Mouse (Mus musculus): Measurements from ENCODE around the gene Vamp2. TPM values are rescaled to one million over a fixed set of nuclear protein-coding genes. Genes with fewer than 3 reads are reported as not detected.

Gene Vamp2
- polyA plus RNA-seq, 1 experiment from 2014 or later = 385 TPM

DNA sequence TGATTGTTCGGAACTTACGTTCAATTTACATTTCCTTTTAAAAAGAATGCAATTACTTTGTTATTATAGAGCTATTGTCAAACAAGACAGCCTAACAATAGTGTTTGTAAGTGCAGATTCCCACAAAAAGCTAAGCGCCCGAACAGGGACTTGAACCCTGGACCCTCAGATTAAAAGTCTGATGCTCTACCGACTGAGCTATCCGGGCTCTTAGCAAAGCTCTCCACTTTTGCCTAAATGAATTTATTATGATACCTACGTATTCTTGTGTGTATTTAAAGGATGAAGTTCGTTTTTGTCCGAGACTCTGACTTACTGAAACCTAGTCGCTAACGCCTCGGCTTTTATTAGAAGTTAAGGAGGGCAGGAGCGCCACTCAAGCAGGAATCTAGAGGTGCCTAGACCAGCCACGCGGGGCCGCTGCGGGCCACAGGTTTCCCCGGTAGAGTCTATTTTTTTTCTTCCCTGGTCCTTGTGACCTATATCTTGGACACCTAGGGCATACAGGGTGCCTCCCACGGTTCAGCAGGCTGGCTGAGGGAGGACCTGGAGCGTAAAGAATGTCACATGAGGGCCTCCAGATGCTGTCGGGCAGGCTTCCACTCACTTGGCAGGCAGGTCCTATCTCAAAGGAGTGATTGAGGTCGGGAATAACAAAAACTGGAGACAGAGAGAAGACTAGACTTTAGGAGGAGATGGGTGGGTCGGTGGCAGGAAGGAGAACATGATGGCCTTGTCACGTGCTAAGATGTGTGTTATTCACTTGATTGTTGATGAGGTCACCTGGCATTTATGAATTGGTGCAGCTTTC, 37.0 kb downstream of the Vamp2 start:
- Histone ChIP-seq H3K4me2 (ENCODE audit: low read depth, low read length) (peak overlapping the region; percentile 74), H3K4me1 (ENCODE audit: control insufficient read depth, insufficient read depth, low read length) (peaks cover 8% of the 10 kb centered on the region; the same call in 1 of the 2 replicates), H3K9me3 (ENCODE audit: control insufficient read depth, low read length) (no peaks in the 10 kb centered on the region), H3K27ac (ENCODE audit: low read depth, low read length) (peak overlapping the region; percentile 52), H3K27me3 (ENCODE audit: control insufficient read depth, insufficient read depth, low read length) (peaks cover 9% of the 10 kb centered on the region; the same call in 1 of the 2 replicates), H3K9ac (replicated peaks; ENCODE audit: low read depth, low read length) (peak overlapping the region; percentile 48), H3K4me3 (ENCODE audit: low read depth, low read length) (peak overlapping the region; percentile 45), H3K36me3 (ENCODE audit: control insufficient read depth, insufficient read depth, low read length) (no peaks in the 10 kb centered on the region)
- WGBS = under 1% methylated on average over 24 of the region's 24 CpGs
- peak; percentile 63 for ATAC-seq (ENCODE audit: low read depth)

DNA sequence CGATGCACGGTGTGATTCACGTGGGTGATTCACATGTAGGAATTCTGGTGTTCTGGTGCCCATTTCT, 37.4 kb downstream of the Vamp2 start, which contains the start of gene Aloxe3:
Gene Aloxe3, plus strand, starts transcription at position 45 of the 67 bp plus-strand sequence.
- Histone ChIP-seq H3K4me2 (ENCODE audit: low read depth, low read length) (peak within 1 kb of the TSS; percentile 74), H3K36me3 (ENCODE audit: control insufficient read depth, insufficient read depth, low read length) (no peaks in the 10 kb centered on the region), H3K4me3 (ENCODE audit: low read depth, low read length) (peak within 1 kb of the TSS; percentile 45), H3K9ac (replicated peaks; ENCODE audit: low read depth, low read length) (peak within 1 kb of the TSS; percentile 48), H3K9me3 (ENCODE audit: control insufficient read depth, low read length) (no peaks in the 10 kb centered on the region), H3K27me3 (ENCODE audit: control insufficient read depth, insufficient read depth, low read length) (0 out of 2 replicates have a peak, but pooled peaks cover 7% of the 10 kb centered on the region), H3K27ac (ENCODE audit: low read depth, low read length) (peak within 1 kb of the TSS; percentile 52), H3K4me1 (ENCODE audit: control insufficient read depth, insufficient read depth, low read length) (peaks cover 8% of the 10 kb centered on the region; the same call in 1 of the 2 replicates)
- no peak for ATAC-seq (ENCODE audit: low read depth)
- WGBS = 0% methylated on average over 3 of the region's 3 CpGs

DNA sequence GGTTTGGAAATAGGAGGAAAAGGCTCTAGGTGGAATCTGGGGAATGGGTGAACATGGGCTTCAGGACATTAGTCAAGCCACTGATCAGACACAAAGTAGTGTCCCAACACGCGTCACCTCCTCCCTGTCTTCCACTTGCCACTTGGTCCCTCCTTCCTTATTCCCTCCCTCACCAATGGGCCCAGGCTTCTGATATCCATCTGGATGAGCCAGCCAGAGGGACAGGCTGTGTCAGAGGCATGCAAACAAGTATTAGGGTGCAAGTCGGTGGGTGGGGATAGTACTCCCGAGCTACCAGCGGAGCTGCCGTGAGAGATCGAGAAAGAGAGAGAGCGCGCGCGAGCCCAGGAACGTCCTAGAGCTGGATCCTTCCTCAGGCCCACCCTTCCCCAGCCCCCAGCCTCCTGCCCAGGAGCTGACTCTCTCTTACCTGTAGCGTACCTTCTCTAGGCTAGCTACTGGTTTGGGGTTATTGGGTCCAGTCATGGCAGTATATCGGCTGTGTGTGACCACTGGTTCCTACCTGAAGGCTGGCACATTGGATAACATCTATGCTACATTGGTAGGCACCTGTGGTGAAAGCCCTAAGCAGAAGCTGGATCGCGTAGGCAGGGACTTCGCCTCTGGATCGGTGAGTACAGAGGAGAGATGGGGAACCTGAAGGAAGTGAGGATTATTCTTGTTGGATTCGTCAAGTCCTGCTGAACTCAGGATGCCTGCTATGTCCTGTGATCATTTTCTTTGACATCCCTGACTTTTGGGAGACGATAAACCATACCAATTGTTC, 37.8 kb downstream of the Vamp2 start:
- Histone ChIP-seq H3K4me1 (ENCODE audit: control insufficient read depth, insufficient read depth, low read length) (peaks cover 8% of the 10 kb centered on the region; the same call in 1 of the 2 replicates), H3K9me3 (ENCODE audit: control insufficient read depth, low read length) (no peaks in the 10 kb centered on the region), H3K4me2 (ENCODE audit: low read depth, low read length) (peak overlapping the region; percentile 74), H3K27ac (ENCODE audit: low read depth, low read length) (peak overlapping the region; percentile 16; the same call in 1 of the 2 replicates), H3K36me3 (ENCODE audit: control insufficient read depth, insufficient read depth, low read length) (no peaks in the 10 kb centered on the region), H3K9ac (replicated peaks; ENCODE audit: low read depth, low read length) (peak overlapping the region; percentile 48; the same call in 1 of the 2 replicates), H3K4me3 (ENCODE audit: low read depth, low read length) (peak overlapping the region; percentile 45), H3K27me3 (ENCODE audit: control insufficient read depth, insufficient read depth, low read length) (0 out of 2 replicates have a peak, but pooled peaks cover 7% of the 10 kb centered on the region)
- WGBS = 12% methylated on average over 20 of the region's 20 CpGs
- ATAC-seq (ENCODE audit: low read depth) = no peak

DNA sequence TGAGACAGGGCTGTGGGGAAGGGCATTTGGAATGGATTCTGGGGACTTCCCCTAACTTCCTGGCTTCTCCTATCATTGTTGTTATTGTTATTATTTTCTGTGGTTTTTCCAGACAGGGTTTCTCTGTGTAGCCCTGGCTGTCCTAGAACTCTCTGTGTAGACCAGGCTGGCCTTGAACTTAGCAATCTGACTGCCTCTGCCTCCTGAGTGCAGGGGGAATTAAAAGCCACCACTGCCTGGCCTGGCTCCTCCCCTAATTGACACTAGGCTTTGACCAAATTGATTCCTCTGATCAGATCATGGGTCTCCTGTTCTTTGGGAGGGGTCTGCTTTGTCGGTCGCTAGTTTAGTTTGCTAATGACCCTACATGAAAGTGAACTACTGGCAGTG, 38.4 kb downstream of the Vamp2 start:
- WGBS = 59% methylated on average over 2 of the region's 2 CpGs
- no peak for ATAC-seq (ENCODE audit: low read depth)
- no peaks in the 10 kb centered on the region for H3K36me3 ChIP-seq (ENCODE audit: control insufficient read depth, insufficient read depth, low read length)
- H3K4me3 ChIP-seq (ENCODE audit: low read depth, low read length) = no peak overlapping the region
- H3K9me3 ChIP-seq (ENCODE audit: control insufficient read depth, low read length) = no peaks in the 10 kb centered on the region
- H3K9ac ChIP-seq (replicated peaks; ENCODE audit: low read depth, low read length) = no peak overlapping the region
- H3K4me1 ChIP-seq (ENCODE audit: control insufficient read depth, insufficient read depth, low read length) = 0 out of 2 replicates have a peak, but pooled peaks cover 5% of the 10 kb centered on the region
- H3K27ac ChIP-seq (ENCODE audit: low read depth, low read length) = no peak overlapping the region
- H3K4me2 ChIP-seq (ENCODE audit: low read depth, low read length) = peak overlapping the region; percentile 74
- H3K27me3 ChIP-seq (ENCODE audit: control insufficient read depth, insufficient read depth, low read length) = 0 out of 2 replicates have a peak, but pooled peaks cover 2% of the 10 kb centered on the region

DNA sequence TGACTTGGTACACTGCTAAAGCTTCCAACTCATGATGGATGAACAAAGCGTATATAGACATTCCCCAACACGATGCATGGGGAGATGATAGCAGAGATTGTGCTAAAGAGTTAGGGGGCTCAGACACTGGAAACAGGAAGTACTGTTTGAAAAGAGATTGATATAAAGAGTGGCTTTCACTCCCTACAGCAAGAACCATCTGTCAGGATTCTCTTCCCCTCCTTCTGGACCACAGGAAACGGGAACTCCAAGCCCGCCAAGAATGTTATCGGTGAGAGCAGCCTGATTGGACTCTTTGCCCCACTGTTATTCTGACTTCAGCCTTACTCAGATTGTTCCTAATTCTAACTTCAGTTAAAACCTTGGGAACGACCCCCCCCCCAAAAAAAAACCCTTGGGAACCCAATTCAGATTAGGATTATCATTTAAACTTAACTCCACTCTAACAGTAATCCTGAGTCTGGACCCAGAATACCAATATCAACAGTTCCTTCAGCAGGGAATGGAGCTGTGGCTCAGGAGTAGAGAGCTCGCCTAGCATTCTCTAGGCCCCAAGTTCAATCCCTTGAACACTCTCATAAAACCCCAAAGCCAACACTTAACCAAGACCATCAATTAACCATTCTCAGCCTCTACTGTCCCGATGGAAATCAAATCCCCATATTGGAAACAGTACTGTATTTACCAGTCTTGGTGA, 40.3 kb downstream of the Vamp2 start:
- 0 out of 2 replicates have a peak, but pooled peaks cover 5% of the 10 kb centered on the region for H3K4me1 ChIP-seq (ENCODE audit: control insufficient read depth, insufficient read depth, low read length)
- no peaks in the 10 kb centered on the region for H3K36me3 ChIP-seq (ENCODE audit: control insufficient read depth, insufficient read depth, low read length)
- WGBS = 75% methylated on average over 8 of the region's 8 CpGs
- H3K27ac ChIP-seq (ENCODE audit: low read depth, low read length) = no peak overlapping the region
- H3K4me3 ChIP-seq (ENCODE audit: low read depth, low read length) = no peak overlapping the region
- no peaks in the 10 kb centered on the region for H3K9me3 ChIP-seq (ENCODE audit: control insufficient read depth, low read length)
- no peak overlapping the region for H3K9ac ChIP-seq (replicated peaks; ENCODE audit: low read depth, low read length)
- no peak for ATAC-seq (ENCODE audit: low read depth)
- H3K4me2 ChIP-seq (ENCODE audit: low read depth, low read length) = no peak overlapping the region
- no peaks in the 10 kb centered on the region for H3K27me3 ChIP-seq (ENCODE audit: control insufficient read depth, insufficient read depth, low read length)

DNA sequence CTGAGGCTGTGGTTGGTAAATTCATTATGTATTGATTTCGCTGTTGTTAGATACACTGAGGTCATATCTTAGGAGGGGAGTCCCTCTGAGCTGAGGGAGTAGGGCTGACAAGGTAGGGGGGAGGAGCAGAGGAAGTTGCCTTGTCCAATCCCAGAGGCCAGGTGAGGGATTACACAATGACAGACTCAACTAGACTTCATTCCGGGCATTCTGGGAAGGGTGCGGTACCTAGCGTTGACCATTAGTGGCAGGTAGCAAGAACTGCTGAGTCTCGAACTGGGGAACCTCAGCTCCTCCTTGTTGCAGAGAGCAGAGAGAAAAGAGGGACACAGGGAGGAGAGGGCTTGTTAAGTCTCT, 45.3 kb downstream of the Vamp2 start:
- 13% methylated on average over 5 of the region's 5 CpGs for WGBS
- Histone ChIP-seq H3K27me3 (ENCODE audit: control insufficient read depth, insufficient read depth, low read length) (no peaks in the 10 kb centered on the region), H3K27ac (ENCODE audit: low read depth, low read length) (no peak overlapping the region), H3K9ac (replicated peaks; ENCODE audit: low read depth, low read length) (no peak overlapping the region), H3K9me3 (ENCODE audit: control insufficient read depth, low read length) (no peaks in the 10 kb centered on the region), H3K4me1 (ENCODE audit: control insufficient read depth, insufficient read depth, low read length) (no peaks in the 10 kb centered on the region), H3K4me3 (ENCODE audit: low read depth, low read length) (peak overlapping the region; percentile 39), H3K4me2 (ENCODE audit: low read depth, low read length) (peak overlapping the region; percentile 59; the same call in 1 of the 2 replicates), H3K36me3 (ENCODE audit: control insufficient read depth, insufficient read depth, low read length) (no peaks in the 10 kb centered on the region)
- ATAC-seq (ENCODE audit: low read depth) = 0 out of 2 replicates have a peak, but pooled peaks have one; percentile 8

DNA sequence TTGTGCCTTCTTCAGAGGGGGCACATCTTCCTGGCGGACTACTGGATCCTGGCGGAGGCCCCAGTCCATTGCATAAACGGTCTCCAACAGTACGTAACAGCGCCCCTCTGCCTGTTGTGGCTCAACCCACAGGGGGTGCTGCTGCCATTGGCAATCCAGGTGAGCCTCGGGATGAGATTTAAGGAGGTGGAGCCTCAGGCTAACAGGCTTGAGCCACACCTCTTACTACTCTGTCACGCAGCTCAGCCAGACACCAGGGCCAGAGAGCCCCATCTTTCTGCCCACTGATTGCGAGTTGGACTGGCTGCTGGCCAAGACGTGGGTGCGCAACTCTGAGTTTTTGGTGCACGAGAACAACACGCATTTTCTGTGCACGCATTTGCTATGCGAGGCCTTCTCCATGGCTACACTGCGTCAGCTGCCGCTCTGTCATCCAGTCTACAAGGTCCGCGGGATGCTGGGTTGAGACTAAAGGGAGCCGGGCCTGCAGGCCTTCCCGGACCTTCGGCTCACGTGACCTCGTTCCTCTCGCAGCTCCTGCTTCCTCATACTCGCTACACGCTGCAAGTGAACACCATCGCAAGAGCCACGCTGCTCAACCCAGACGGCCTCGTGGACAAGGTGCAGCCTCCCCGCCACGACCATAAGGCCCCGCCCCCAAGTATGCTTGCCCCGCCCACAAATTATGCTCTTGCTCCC, 45.8 kb downstream of the Vamp2 start:
- WGBS = 2% methylated on average over 34 of the region's 34 CpGs
- no peaks in the 10 kb centered on the region for H3K36me3 ChIP-seq (ENCODE audit: control insufficient read depth, insufficient read depth, low read length)
- H3K4me3 ChIP-seq (ENCODE audit: low read depth, low read length) = peak overlapping the region; percentile 39
- no peaks in the 10 kb centered on the region for H3K9me3 ChIP-seq (ENCODE audit: control insufficient read depth, low read length)
- H3K4me1 ChIP-seq (ENCODE audit: control insufficient read depth, insufficient read depth, low read length) = no peaks in the 10 kb centered on the region
- peak overlapping the region; percentile 59 for H3K4me2 ChIP-seq (ENCODE audit: low read depth, low read length)
- H3K9ac ChIP-seq (replicated peaks; ENCODE audit: low read depth, low read length) = peak overlapping the region; percentile 47
- H3K27me3 ChIP-seq (ENCODE audit: control insufficient read depth, insufficient read depth, low read length) = no peaks in the 10 kb centered on the region
- H3K27ac ChIP-seq (ENCODE audit: low read depth, low read length) = 0 out of 2 replicates have a peak overlapping the region, but pooled peaks have one; percentile 5
- ATAC-seq (ENCODE audit: low read depth) = peak; percentile 68

DNA sequence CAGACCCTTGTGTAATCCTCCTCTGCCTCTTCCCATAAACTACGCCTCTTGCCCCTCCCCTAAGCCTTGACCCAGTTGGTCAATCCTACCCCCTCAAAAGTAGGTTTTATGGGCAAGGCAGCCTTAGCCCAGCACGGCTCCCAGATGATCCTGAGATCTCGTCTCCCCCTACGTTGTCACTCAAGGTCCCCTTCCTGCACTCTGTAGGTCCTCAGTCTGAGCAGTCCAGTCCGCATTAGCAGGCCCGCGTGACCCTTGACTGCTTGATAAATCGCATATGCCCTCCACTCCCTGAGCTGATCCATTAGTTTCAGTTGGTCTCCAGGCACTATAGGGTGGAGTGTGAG, 46.3 kb downstream of the Vamp2 start:
- H3K36me3 ChIP-seq (ENCODE audit: control insufficient read depth, insufficient read depth, low read length) = no peaks in the 10 kb centered on the region
- peak overlapping the region; percentile 39 for H3K4me3 ChIP-seq (ENCODE audit: low read depth, low read length)
- no peak overlapping the region for H3K27ac ChIP-seq (ENCODE audit: low read depth, low read length)
- no peaks in the 10 kb centered on the region for H3K27me3 ChIP-seq (ENCODE audit: control insufficient read depth, insufficient read depth, low read length)
- no peaks in the 10 kb centered on the region for H3K9me3 ChIP-seq (ENCODE audit: control insufficient read depth, low read length)
- H3K4me2 ChIP-seq (ENCODE audit: low read depth, low read length) = peak overlapping the region; percentile 59
- H3K9ac ChIP-seq (replicated peaks; ENCODE audit: low read depth, low read length) = no peak overlapping the region; the same call in 1 of the 2 replicates
- ATAC-seq (ENCODE audit: low read depth) = peak; percentile 25; the same call in 1 of the 2 replicates
- no peaks in the 10 kb centered on the region for H3K4me1 ChIP-seq (ENCODE audit: control insufficient read depth, insufficient read depth, low read length)
- WGBS = 29% methylated on average over 8 of the region's 8 CpGs
